Mouse (Mus musculus) MEL (cell line): ENCODE results near the gene Gm21060. TPM values are rescaled to one million over a fixed set of nuclear protein-coding genes. Genes with fewer than 3 reads are reported as not detected.

Experiments
- DNase-seq: peaks from one replicate; pipeline ENCODE4 v3.0.0; 2011; ENCODE audit warnings: low read depth, low spot score
- H3K27ac ChIP-seq: 2 replicates; pipeline ENCODE4 v1.5.1; 2012; ENCODE audit warnings: low read depth, mild to moderate bottlenecking, control low read depth, low read length, moderate library complexity; ENCODE audit not compliant: control insufficient read depth
- H3K27me3 ChIP-seq, 2 experiments: fragments of 150-350 bp in 1 of 2; sonication (generic) in 1 of 2; 2 replicates each; pipeline ENCODE4 v1.6.1; 2012; ENCODE audit warnings: low read length in 2 of 2, mild to moderate bottlenecking in 2 of 2, improper control_type of control experiment in 1 of 2, moderate library complexity in 1 of 2; ENCODE audit not compliant: insufficient read depth in 2 of 2, control insufficient read depth in 1 of 2
- H3K36me3 ChIP-seq, 2 experiments: 2 replicates each; pipeline ENCODE4 v1.6.1; 2012 to 2014; ENCODE audit warnings: low read length in 2 of 2, improper control_type of control experiment in 1 of 2, inconsistent platforms in 1 of 2, mild to moderate bottlenecking in 1 of 2; ENCODE audit not compliant: insufficient read depth in 2 of 2, control insufficient read depth in 1 of 2
- H3K4me1 ChIP-seq, 2 experiments: fragments of 150-350 bp in 1 of 2; sonication (generic) in 1 of 2; 2 replicates each; pipeline ENCODE4 v1.6.1; 2012; ENCODE audit warnings: low read length in 2 of 2, improper control_type of control experiment in 1 of 2, mild to moderate bottlenecking in 1 of 2; ENCODE audit not compliant: insufficient read depth in 2 of 2, control insufficient read depth in 1 of 2
- H3K4me3 ChIP-seq, 2 experiments: fragments of 150-350 bp in 1 of 2; sonication (generic) in 1 of 2; 2 replicates each; pipeline ENCODE4 v1.5.1; 2012; ENCODE audit warnings: low read depth in 2 of 2, low read length in 2 of 2, mild to moderate bottlenecking in 2 of 2, moderate library complexity in 2 of 2, control low read depth in 1 of 2, improper control_type of control experiment in 1 of 2; ENCODE audit not compliant: control insufficient read depth in 1 of 2, insufficient read depth in 1 of 2
- H3K79me2 ChIP-seq: 2 replicates; pipeline ENCODE4 v1.6.1; 2012; ENCODE audit warnings: mild to moderate bottlenecking, low read length, moderate library complexity; ENCODE audit not compliant: control insufficient read depth, poor library complexity, insufficient read depth
- H3K9ac ChIP-seq: 2 replicates; pipeline ENCODE4 v1.6.1; 2012; ENCODE audit warnings: low read depth, mild to moderate bottlenecking, control low read depth, low read length, moderate library complexity; ENCODE audit not compliant: control insufficient read depth, poor library complexity, severe bottlenecking
- H3K9me3 ChIP-seq: fragments of 150-350 bp; sonication (generic); replicated peaks from 2 replicates; pipeline ENCODE4 v1.6.1; 2012; ENCODE audit warnings: mild to moderate bottlenecking, low read length, improper control_type of control experiment, moderate library complexity; ENCODE audit not compliant: insufficient read depth
- BHLHE40 ChIP-seq: IDR thresholded peaks from 2 replicates; pipeline ENCODE4 v1.6.1; 2012; ENCODE audit warnings: low read depth, mild to moderate bottlenecking, inconsistent platforms, low read length, improper control_type of control experiment, borderline replicate concordance
- CHD1 ChIP-seq: IDR thresholded peaks from 2 replicates; pipeline ENCODE4 v1.6.1; 2012; ENCODE audit warnings: low read depth, mild to moderate bottlenecking, inconsistent platforms, low read length, improper control_type of control experiment
- CTCF ChIP-seq, 3 experiments: IDR thresholded peaks in 2 of 3; conservative IDR thresholded peaks in 1 of 3; 2 replicates each; pipeline ENCODE4 v1.5.1; 2011 to 2012; ENCODE audit warnings: low read length in 3 of 3, low read depth in 2 of 3, mild to moderate bottlenecking in 2 of 3, improper control_type of control experiment in 1 of 3, inconsistent platforms in 1 of 3, mixed read lengths in 1 of 3, moderate library complexity in 1 of 3; ENCODE audit not compliant: control insufficient read depth in 1 of 3, insufficient read depth in 1 of 3, poor library complexity in 1 of 3, severe bottlenecking in 1 of 3
- E2F4 ChIP-seq: IDR thresholded peaks from 2 replicates; pipeline ENCODE4 v1.6.1; 2011; ENCODE audit warnings: low read depth, low read length, improper control_type of control experiment, borderline replicate concordance
- ELF1 ChIP-seq: IDR thresholded peaks from 2 replicates; pipeline ENCODE4 v1.6.1; 2014; ENCODE audit warnings: low read depth, mild to moderate bottlenecking, inconsistent platforms, low read length, improper control_type of control experiment, moderate library complexity
- EP300 ChIP-seq, 2 experiments: IDR thresholded peaks; 2 replicates each; pipeline ENCODE4 v1.6.1; 2011; ENCODE audit warnings: improper control_type of control experiment in 2 of 2, low read length in 2 of 2, low read depth in 1 of 2, mild to moderate bottlenecking in 1 of 2
- ETS1 ChIP-seq: IDR thresholded peaks from 2 replicates; pipeline ENCODE4 v1.6.1; 2012; ENCODE audit warnings: low read depth, mild to moderate bottlenecking, inconsistent platforms, low read length, improper control_type of control experiment, moderate library complexity
- GABPA ChIP-seq: IDR thresholded peaks from 2 replicates; pipeline ENCODE4 v1.6.1; 2012; ENCODE audit warnings: low read depth, mild to moderate bottlenecking, inconsistent platforms, low read length, improper control_type of control experiment, moderate library complexity
- JUND ChIP-seq: IDR thresholded peaks from 2 replicates; pipeline ENCODE4 v1.6.1; 2011; ENCODE audit warnings: low read depth, mild to moderate bottlenecking, improper control_type of control experiment, low read length
- KAT2A ChIP-seq: conservative IDR thresholded peaks from 2 replicates; pipeline ENCODE4 v1.6.1; 2012; ENCODE audit warnings: low read depth, low read length, improper control_type of control experiment, inconsistent platforms
- MAFK ChIP-seq: IDR thresholded peaks from 2 replicates; pipeline ENCODE4 v1.6.1; 2011; ENCODE audit warnings: low read depth, mild to moderate bottlenecking, low read length, improper control_type of control experiment, borderline replicate concordance
- MAZ ChIP-seq: IDR thresholded peaks from 2 replicates; pipeline ENCODE4 v1.6.1; 2012; ENCODE audit warnings: low read depth, mild to moderate bottlenecking, inconsistent platforms, low read length, improper control_type of control experiment
- MYB ChIP-seq: IDR thresholded peaks from 2 replicates; pipeline ENCODE4 v1.6.1; 2011; ENCODE audit warnings: mild to moderate bottlenecking, low read depth, low read length, improper control_type of control experiment
- MYC ChIP-seq: IDR thresholded peaks from 2 replicates; pipeline ENCODE4 v1.6.1; 2011; ENCODE audit warnings: low read depth, mild to moderate bottlenecking, low read length, improper control_type of control experiment, moderate library complexity
- RAD21 ChIP-seq: IDR thresholded peaks from 2 replicates; pipeline ENCODE4 v1.6.1; 2011; ENCODE audit warnings: mild to moderate bottlenecking, low read depth, low read length, improper control_type of control experiment
- RCOR1 ChIP-seq: IDR thresholded peaks from 2 replicates; pipeline ENCODE4 v1.6.1; 2012; ENCODE audit warnings: low read depth, mild to moderate bottlenecking, inconsistent platforms, low read length, improper control_type of control experiment
- TAL1 ChIP-seq: IDR thresholded peaks from 2 replicates; pipeline ENCODE4 v1.6.1; 2012; ENCODE audit warnings: mild to moderate bottlenecking, inconsistent platforms, low read length, moderate library complexity, mixed read lengths
- TBP ChIP-seq: IDR thresholded peaks from 2 replicates; pipeline ENCODE4 v1.8.0; 2011; ENCODE audit warnings: low read depth, low read length, improper control_type of control experiment
- TCF12 ChIP-seq: IDR thresholded peaks from 2 replicates; pipeline ENCODE4 v1.6.1; 2014; ENCODE audit warnings: low read depth, mild to moderate bottlenecking, inconsistent platforms, low read length, improper control_type of control experiment, moderate library complexity
- ZC3H11A ChIP-seq: IDR thresholded peaks from 2 replicates; pipeline ENCODE4 v1.6.1; 2012; ENCODE audit warnings: low read depth, mild to moderate bottlenecking, inconsistent platforms, low read length, improper control_type of control experiment
- ZKSCAN1 ChIP-seq: IDR thresholded peaks from 2 replicates; pipeline ENCODE4 v1.6.1; 2012; ENCODE audit warnings: low read depth, mild to moderate bottlenecking, inconsistent platforms, low read length, improper control_type of control experiment, moderate library complexity
- polyA plus RNA-seq, 2 experiments: library from polyadenylated mRNA; stranded (reverse) in 1 of 2; unstranded in 1 of 2; fragments of >175 nt in 1 of 2; fragments of >200 nt in 1 of 2; gene quantifications; 2 replicates each; pipeline versions ENCODE4 v1.2.1 to v1.2.4; 2012; ENCODE audit warnings: low replicate concordance in 2 of 2, low read depth in 1 of 2; ENCODE audit not compliant: insufficient read length in 2 of 2, insufficient read depth in 1 of 2, missing spikeins in 1 of 2
- total RNA-seq: library from RNA; depleted of rRNA; stranded (reverse); fragments of 300-350 nt; gene quantifications from 2 replicates; pipeline ENCODE4 v1.2.3, GENCODE M21; 2012

Gm21060 gene
- total and polyA plus RNA-seq, 3 experiments = not detected

DNA sequence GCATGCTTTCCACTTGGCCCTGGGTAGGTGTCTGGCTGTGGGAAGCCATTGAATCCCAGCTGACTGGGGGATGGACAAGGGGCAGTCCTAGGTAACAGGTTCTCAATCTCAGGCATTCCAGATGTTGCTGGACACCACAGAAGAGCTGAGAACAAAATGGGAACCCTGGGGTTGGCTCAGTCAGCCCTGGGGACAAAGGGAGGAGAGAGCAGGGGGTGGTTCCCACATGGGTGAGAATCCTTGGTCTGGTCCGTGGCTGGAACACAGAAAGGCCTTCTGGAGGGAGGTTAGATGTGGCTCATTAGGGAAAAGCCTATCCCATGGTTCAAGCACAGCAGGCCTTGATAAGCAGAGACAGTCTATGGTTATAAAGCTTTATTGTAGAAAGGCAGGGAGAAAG is 13.3 kb downstream of the Gm21060 start:
- Histone ChIP-seq H3K4me3 (no peak overlapping the region), H3K4me1 (no peaks in the 10 kb centered on the region), H3K27me3 (no peaks in the 10 kb centered on the region; a peak in 1 of 4 replicates), H3K9ac (no peak overlapping the region), H3K9me3 (no peaks in the 10 kb centered on the region), H3K79me2 (no peaks in the 10 kb centered on the region), H3K36me3 (no peaks in the 10 kb centered on the region), H3K27ac (no peak overlapping the region)
- DNase-seq = no peak
- TF ChIP-seq KAT2A (no peak), ZC3H11A (no peak), EP300 (IDR thresholded peaks at IDR 0.05; ENCODE audit: low read depth in 1 of 2, low read length in 2 of 2) (no peak), MYC (no peak), JUND (no peak), ZKSCAN1 (no peak), TCF12 (no peak), MYB (no peak), RAD21 (no peak)

DNA sequence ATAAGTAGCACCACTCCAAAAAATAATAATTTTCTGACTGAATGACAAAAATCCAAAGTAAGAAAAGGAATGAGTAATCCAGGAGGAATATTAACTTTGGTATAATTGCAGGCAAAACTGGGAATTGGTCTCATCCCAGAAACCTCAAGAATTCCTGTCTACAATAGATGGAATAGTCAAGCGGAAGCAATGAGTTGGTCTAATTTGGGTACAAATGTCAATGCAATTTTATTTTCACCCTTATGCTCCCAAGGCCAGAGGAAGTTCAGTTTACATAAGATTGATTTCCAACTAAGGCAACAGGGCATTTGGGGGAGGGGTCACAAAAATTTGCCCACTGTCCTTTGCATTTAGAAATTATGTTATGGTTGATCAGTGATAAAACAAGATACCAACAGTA is 21.4 kb downstream of the Gm21060 start:
- H3K4me3 ChIP-seq = no peak overlapping the region
- H3K36me3 ChIP-seq = no peaks in the 10 kb centered on the region
- H3K4me1 ChIP-seq = no peaks in the 10 kb centered on the region
- no peak overlapping the region for H3K9ac ChIP-seq
- H3K79me2 ChIP-seq = no peaks in the 10 kb centered on the region
- H3K9me3 ChIP-seq = no peaks in the 10 kb centered on the region
- no peak for TF ChIP-seq CHD1
- no peak for TF ChIP-seq TBP
- no peak for TF ChIP-seq ZKSCAN1
- TF ChIP-seq KAT2A = no peak
- no peak for TF ChIP-seq CTCF (IDR thresholded peaks at IDR 0.05 in 2 of 3, conservative IDR thresholded peaks at IDR 0.05 in 1 of 3; ENCODE audit: control insufficient read depth in 1 of 3, insufficient read depth in 1 of 3, low read depth in 2 of 3, low read length in 3 of 3, poor library complexity in 1 of 3, severe bottlenecking in 1 of 3)
- no peak for TF ChIP-seq GABPA
- no peak for TF ChIP-seq MAZ
- TF ChIP-seq ELF1 = no peak
- TF ChIP-seq ZC3H11A = no peak
- no peak for TF ChIP-seq MYB
- TF ChIP-seq E2F4 = no peak
- TF ChIP-seq BHLHE40 = no peak
- no peak for TF ChIP-seq MAFK
- TF ChIP-seq TCF12 = no peak
- no peak for TF ChIP-seq ETS1
- TF ChIP-seq TAL1 = no peak
- TF ChIP-seq MYC = no peak
- TF ChIP-seq JUND = no peak
- TF ChIP-seq RCOR1 = no peak
- TF ChIP-seq RAD21 = no peak
- no peak for DNase-seq
- peaks cover 2 to 6% of the 10 kb centered on the region in 2 experiments; a peak in 2 of 4 replicates for H3K27me3 ChIP-seq
- no peak overlapping the region for H3K27ac ChIP-seq
